Mouse (Mus musculus) small intestine, adult 2 months (tissue): ENCODE measurements around the gene Ypel3.

ENCODE experiments used
- CTCF ChIP-seq: fragments of 200-500 bp; IDR thresholded peaks from 2 replicates; pipeline ENCODE4 v1.5.1; 2012; ENCODE audit warnings: low read depth, mild to moderate bottlenecking, control low read depth, inconsistent platforms, low read length, moderate library complexity, mixed read lengths; ENCODE audit not compliant: insufficient replicate concordance, insufficient read length; ENCODE audit errors: extremely low read depth
- POLR2A ChIP-seq: fragments of 200-500 bp; IDR thresholded peaks from 2 replicates; pipeline ENCODE4 v1.6.1; 2012; ENCODE audit warnings: low read depth, mild to moderate bottlenecking, control low read depth, inconsistent platforms, low read length, moderate library complexity

DNA sequence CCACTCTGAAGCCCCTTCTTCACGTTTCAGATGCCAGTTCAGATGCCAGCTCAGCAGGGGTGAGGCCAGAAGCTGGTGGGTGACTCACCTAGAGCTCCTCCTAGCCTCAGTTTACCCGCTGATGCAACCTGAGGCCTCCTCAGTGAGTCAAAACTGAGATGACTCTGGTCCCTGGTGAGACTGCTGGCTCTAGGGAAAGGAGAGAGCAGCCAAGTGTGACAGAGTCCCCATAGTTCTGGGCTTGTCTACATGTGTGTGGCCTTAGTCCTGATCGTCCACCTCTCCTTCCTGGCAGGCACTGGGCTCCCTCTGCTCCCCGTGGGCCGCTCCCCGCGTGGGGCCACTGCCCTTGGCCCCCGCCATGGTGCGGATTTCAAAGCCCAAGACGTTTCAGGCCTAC is 721 bp downstream of the Ypel3 start:
- TF ChIP-seq POLR2A (no peak), CTCF (no peak)
